Mouse (Mus musculus) monocyte, adult 5-6 weeks (primary cell): Measurements from ENCODE around the gene Ccdc85b. TPM values are rescaled to one million over a fixed set of nuclear protein-coding genes. Genes with fewer than 3 reads are reported as not detected.

Source experiments
- ATAC-seq: fragments of 153-309, 156-312 bp; replicated peaks from 2 replicates; pipeline ENCODE4 v1.8.0; 2017; ENCODE audit warnings: mild to moderate bottlenecking; ENCODE audit not compliant: low TSS enrichment, insufficient number of reproducible peaks, severe bottlenecking, poor library complexity, low FRiP score
- total RNA-seq: library from RNA; stranded (forward); fragments of 200-1000, 200-491, 200-594 nt; gene quantifications from 3 replicates; pipeline ENCODE4 v1.2.3, GENCODE M21; 2017

Ccdc85b gene
- total RNA-seq, 1 experiment from 2014 or later: 3.8 TPM

DNA sequence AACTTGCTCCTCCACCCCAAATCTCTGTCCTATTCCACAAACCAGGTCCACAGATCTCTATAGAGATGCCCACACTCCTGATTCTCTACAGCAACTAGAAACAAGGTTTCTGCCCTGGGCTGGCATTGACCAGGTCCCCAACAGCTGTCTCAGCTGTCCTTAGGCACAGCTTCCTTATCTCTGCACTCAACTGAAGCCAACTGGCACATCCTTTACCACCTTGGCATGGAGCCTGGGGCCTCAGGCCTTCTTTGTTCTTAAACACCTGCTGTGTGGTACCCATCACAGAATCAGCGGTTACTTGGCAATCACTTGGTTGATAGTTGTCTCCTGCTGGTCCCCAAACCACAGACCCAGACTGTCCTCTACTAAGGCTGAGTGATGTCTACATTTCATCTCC, 27.3 kb downstream of the Ccdc85b start:
- ATAC-seq: no peak

GRCm38 (mm10) chr19:5429806-5430205, 27.9 kb downstream of the Ccdc85b start:
- no peak for ATAC-seq

GRCm38 (mm10) chr19:5429219-5429618, 28.5 kb downstream of the Ccdc85b start:
- ATAC-seq: no peak

DNA sequence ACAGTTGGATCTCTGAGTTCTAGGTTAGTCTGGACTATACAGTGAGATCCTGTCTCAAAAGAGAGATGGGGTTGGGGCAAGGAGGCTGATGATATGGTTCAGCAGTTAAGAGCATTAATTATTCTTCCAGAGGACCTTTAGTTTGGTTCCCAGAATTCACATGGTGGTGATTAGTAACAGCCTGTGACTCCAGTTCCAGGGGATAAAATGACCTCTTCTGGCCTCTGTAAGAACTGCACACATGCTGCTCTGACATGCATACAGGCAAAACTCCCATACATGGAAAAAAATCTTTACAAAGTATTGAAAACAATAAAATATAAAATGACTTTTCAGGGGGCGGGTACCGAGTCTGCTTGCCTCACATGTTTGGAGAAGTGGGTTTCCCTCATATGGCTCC, 29.6 kb downstream of the Ccdc85b start:
- ATAC-seq: no peak

GRCm38 (mm10) chr19:5426640-5427290, 30.9 kb downstream of the Ccdc85b start:
- no peak for ATAC-seq

DNA sequence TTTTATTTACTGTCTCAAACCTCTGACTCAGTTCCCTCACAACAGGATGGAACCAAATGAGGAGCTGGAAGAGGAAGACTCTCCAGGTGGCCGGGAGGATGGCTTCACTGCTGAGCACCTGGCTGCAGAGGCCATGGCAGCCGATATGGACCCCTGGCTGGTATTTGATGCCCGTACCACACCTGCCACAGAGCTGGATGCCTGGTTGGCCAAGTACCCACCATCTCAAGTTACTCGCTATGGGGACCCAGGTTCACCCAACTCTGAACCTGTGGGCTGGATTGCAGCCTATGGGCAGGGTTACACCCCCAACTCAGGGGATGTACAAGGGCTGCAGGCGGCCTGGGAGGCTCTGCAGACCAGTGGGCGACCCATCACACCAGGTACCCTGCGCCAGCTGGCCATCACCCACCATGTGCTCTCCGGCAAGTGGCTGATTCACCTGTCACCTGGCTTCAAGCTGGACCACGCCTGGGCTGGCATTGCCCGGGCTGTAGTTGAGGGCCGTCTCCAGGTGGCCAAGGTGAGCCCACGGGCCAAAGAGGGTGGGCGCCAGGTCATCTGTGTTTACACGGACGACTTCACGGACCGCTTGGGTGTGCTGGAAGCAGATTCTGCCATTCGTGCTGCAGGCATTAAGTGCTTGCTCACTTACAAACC, 31.7 kb downstream of the Ccdc85b start:
- no peak for ATAC-seq

- ATAC-seq: peak; percentile 66
Measured at GRCm38 (mm10) chr19:5424782-5425741, 32.6 kb downstream of the Ccdc85b start, which contains the start of the genes Drap1 and AI837181. Gene Drap1, minus strand, starts transcription at chr19:5424979. Gene AI837181, plus strand, starts transcription at chr19:5425144.

GRCm38 (mm10) chr19:5424092-5424781, 33.5 kb downstream of the Ccdc85b start:
- peak; percentile 5; the same call in 1 of the 2 replicates for ATAC-seq

GRCm38 (mm10) chr19:5423561-5423960, 34.1 kb downstream of the Ccdc85b start:
- no peak for ATAC-seq

DNA sequence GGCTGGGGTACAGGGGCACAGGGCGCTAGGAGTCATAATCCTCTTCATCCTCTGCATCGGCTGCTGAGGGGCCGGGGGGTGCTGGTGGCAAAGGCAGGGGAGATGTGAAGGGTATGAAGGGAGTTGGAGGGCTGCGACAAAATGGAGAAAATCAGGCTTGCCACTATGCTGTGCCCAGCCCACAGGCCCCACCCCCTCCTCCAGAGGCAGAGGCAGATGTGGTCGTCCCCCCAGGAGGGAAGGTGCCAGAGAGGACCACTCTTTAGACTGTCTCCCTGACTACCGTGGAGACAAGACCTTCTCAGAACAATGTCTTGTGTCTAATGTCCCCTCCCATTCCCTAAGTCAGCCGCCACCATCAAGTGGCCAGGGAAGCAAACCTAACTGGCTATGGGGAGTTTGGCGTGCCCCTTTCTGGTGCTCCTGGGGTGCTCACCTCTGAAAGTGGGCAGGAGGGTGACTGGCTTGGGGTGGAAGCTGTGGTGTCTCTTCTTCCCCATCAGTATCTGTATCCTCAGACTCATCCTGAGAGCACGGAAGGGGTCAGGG, 34.7 kb downstream of the Ccdc85b start:
- no peak for ATAC-seq

GRCm38 (mm10) chr19:5422267-5422666, 35.4 kb downstream of the Ccdc85b start:
- no peak for ATAC-seq

DNA sequence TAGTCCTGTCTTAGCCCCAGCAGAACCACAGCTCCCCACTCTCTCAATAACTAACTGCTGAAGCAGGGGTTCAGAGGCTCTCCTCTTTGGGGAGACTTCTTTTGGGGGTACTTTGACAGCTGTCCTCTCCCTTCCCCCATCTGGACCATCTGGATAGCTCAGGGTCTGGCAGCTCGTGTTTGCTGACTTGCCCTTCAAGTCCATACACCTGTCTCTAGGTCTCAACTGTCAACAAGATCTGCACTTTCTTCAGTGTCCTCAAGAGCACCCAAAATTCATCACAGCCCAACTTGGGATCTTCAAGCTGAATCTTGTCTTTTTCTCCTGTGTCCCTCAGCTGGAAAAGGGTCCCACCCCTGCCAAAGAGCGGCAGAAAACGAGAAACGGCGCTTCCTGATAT, 35.9 kb downstream of the Ccdc85b start:
- no peak for ATAC-seq

DNA sequence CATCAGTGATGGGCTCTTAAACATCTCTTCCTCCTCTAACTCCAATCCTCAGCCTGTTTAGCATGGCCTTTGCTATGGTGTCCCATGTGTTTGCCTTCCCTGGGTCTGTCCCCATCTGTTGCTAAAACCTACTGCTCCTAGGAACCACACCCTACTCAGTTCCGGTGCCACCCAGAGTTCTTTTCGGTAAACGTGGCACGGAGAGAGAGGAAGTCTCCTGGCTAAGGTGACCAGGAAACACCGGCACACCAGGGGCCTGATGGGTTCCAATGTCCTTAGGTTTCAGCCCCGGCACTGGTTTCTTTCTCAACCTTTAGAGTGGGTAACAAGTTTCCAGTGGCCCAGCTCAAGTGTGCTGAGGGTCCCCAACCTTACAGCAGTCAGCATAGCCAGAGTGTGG, 37.1 kb downstream of the Ccdc85b start:
- ATAC-seq: no peak

DNA sequence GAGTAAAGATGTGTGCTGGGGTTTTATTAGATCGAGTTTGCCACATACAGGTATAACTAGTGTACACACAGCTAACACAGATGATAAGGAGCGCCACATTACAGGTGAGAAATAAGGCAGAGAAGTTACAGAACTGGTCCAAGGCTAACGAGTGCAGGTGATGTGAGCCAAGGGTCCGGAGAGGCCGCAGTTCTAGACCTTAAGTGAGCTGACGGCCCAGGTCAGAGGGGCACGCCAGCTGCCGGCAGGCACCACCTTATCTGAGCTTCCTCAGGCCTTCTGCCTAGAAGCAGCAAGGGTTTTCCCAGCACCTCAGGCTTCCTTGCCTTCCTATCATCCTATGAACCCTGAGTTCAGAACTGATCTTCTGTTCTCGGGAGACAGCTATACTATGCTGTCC, 38.1 kb downstream of the Ccdc85b start:
- ATAC-seq: no peak

DNA sequence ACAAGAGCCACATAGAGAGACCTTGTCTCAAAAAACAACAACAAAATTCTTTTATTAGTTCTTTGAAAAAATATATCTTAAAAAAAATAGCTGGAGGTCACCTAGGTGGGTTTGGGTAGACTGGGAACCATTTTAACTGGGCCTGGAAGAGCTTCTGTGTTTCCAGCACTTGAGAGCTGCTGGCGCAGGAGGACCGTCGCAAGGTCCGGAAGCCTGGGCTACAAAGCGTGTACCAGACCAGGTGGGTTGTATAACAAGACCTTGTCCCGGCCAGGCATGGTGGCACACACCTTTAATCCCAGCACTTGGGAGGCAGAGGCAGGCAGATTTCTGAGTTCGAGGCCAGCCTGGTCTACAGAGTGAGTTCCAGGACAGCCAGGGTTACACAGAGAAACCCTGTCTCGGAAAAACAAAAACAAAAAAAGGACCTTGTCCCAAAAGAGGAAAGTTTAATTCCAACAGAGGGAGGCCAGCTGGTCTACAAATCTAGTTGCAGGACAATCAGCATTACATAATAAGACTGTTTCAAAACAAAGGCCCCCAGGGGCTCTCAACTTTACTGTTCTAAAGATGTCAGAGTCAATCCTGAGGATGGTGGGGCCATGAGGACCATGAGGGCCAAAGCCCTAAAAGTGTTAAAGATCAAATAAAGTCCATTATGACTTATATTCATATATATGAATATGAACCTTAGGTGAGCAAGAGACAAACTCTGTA, 38.8 kb downstream of the Ccdc85b start:
- no peak for ATAC-seq

DNA sequence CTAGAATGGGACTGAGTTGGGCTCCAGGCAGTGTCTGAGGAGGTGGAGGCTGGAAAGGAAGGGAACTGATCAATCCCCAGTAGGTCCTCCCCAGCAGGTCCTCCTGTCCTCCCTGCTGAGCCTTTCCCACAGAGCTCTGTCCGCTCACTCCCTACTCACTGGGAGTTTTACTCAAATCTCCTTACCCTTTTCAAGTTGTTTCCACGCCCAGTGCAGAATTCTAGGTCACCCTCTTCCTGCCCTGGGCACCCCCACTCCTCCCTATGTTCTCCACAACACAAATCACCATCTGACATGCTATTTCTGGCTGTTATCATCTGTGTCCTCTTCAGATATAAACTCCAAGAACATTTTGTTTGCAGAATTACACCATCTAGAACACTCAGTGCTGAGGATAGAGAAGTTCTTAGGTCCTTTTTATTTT, 43.1 kb downstream of the Ccdc85b start:
- ATAC-seq: no peak

DNA sequence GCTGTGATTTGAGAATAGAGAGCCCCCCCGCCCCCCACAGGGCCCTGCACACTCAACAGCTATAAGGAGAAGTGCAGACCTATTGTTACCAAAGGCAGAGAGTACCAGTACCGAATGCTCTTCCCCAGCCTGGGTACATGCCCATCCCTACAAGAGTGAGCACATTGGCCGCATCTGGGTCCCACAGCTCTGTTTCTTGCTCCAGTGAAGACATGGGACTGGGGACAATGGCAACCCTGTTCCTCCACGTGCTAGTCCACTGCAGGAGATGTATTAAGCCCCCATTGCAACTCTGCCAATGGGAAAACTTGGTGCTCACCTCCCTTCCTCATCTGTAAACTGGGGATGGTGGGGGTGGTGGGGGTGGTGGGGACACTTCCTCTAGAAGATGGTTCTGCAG, 43.9 kb downstream of the Ccdc85b start:
- ATAC-seq: no peak

- ATAC-seq: no peak
Measured at GRCm38 (mm10) chr19:5411961-5412360, 45.7 kb downstream of the Ccdc85b start.
